Mouse (Mus musculus) testis, adult 2 months (tissue): ENCODE data around the gene Rps3. TPM values are rescaled to one million over a fixed set of nuclear protein-coding genes. Genes with fewer than 3 reads are reported as not detected.

Experiments used
- H3K27ac ChIP-seq: fragments of 200-500 bp; 2 replicates; pipeline ENCODE4 v1.5.1; 2012; ENCODE audit warnings: low read depth, low read length; ENCODE audit not compliant: control insufficient read depth, insufficient read depth
- H3K27me3 ChIP-seq: fragments of 200-500 bp; 2 replicates; pipeline ENCODE4 v1.6.1; 2012; ENCODE audit warnings: mild to moderate bottlenecking, low read length, moderate library complexity; ENCODE audit not compliant: control insufficient read depth, insufficient read depth
- H3K36me3 ChIP-seq: fragments of 200-500 bp; 2 replicates; pipeline ENCODE4 v1.6.1; 2012; ENCODE audit warnings: mild to moderate bottlenecking, low read length; ENCODE audit not compliant: control insufficient read depth, insufficient read depth
- H3K4me1 ChIP-seq: fragments of 200-500 bp; 2 replicates; pipeline ENCODE4 v1.6.1; 2012; ENCODE audit warnings: low read length; ENCODE audit not compliant: control insufficient read depth, insufficient read depth
- H3K4me3 ChIP-seq: fragments of 200-500 bp; 2 replicates; pipeline ENCODE4 v1.5.1; 2012; ENCODE audit warnings: low read depth, mild to moderate bottlenecking, low read length, moderate library complexity, mixed read lengths; ENCODE audit not compliant: control insufficient read depth
- CTCF ChIP-seq: fragments of 200-500 bp; IDR thresholded peaks from 2 replicates; pipeline ENCODE4 v1.5.1; 2012; ENCODE audit warnings: low read depth, mild to moderate bottlenecking, inconsistent platforms, low read length, moderate library complexity; ENCODE audit not compliant: control insufficient read depth, insufficient read depth, insufficient replicate concordance
- POLR2A ChIP-seq: fragments of 200-500 bp; IDR thresholded peaks from 2 replicates; pipeline ENCODE4 v1.6.1; 2012; ENCODE audit warnings: low read depth, mild to moderate bottlenecking, inconsistent platforms, low read length, moderate library complexity; ENCODE audit not compliant: control insufficient read depth
- polyA plus RNA-seq: library from polyadenylated mRNA; depleted of rRNA; stranded (reverse); fragments of >200 nt; gene quantifications from 2 replicates; pipeline ENCODE4 v1.2.3, GENCODE M21; 2012; rRNA removed

Rps3 gene
- polyA plus RNA-seq, 1 experiment = 70.0 TPM

- no peaks in the 10 kb centered on the region for H3K27me3 ChIP-seq
- H3K27ac ChIP-seq = no peak overlapping the region
- H3K4me1 ChIP-seq = no peaks in the 10 kb centered on the region
- TF ChIP-seq POLR2A = no peak
- no peak for TF ChIP-seq CTCF
- no peaks in the 10 kb centered on the region for H3K36me3 ChIP-seq
- no peak overlapping the region for H3K4me3 ChIP-seq
Observed at GRCm38 (mm10) chr7:99429786-99430185, 53.8 kb downstream of the Rps3 start.

- Histone ChIP-seq H3K36me3 (no peaks in the 10 kb centered on the region), H3K4me1 (no peaks in the 10 kb centered on the region), H3K27me3 (no peaks in the 10 kb centered on the region), H3K4me3 (no peak overlapping the region), H3K27ac (no peak overlapping the region)
- no peak for TF ChIP-seq CTCF
- TF ChIP-seq POLR2A = no peak
Observed at GRCm38 (mm10) chr7:99428836-99429235, 54.7 kb downstream of the Rps3 start.

GRCm38 (mm10) chr7:99427987-99428386 is 55.6 kb downstream of the Rps3 start:
- H3K36me3 ChIP-seq = no peaks in the 10 kb centered on the region
- H3K27me3 ChIP-seq = no peaks in the 10 kb centered on the region
- no peak overlapping the region for H3K4me3 ChIP-seq
- H3K4me1 ChIP-seq = no peaks in the 10 kb centered on the region
- TF ChIP-seq POLR2A = no peak
- TF ChIP-seq CTCF = no peak
- no peak overlapping the region for H3K27ac ChIP-seq

Other genes starting within 250 kb of the Rps3 start
- 0.11 TPM in 1 of 2 replicates, not detected in the other for gene Mogat2, start 245.1 kb downstream of the Rps3 start, polyA plus RNA-seq
- 5.1 and 5.5 TPM in 2 replicates for gene Map6, start 216.3 kb downstream of the Rps3 start, polyA plus RNA-seq
- 17.8 and 18.8 TPM in 2 replicates for gene Serpinh1, start 130.5 kb downstream of the Rps3 start, polyA plus RNA-seq
- 9.9 and 11.1 TPM in 2 replicates for gene Gdpd5, start 102.3 kb downstream of the Rps3 start, polyA plus RNA-seq
- gene Klhl35, start 17.7 kb downstream of the Rps3 start, polyA plus RNA-seq = 11.7 and 13.7 TPM in 2 replicates
- gene Arrb1, start 51.7 kb upstream of the Rps3 start, polyA plus RNA-seq = 14.9 and 19.4 TPM in 2 replicates
- gene Tpbgl, start 143.4 kb upstream of the Rps3 start, polyA plus RNA-seq = 10.3 and 14.6 TPM in 2 replicates
- 2.0 and 2.5 TPM in 2 replicates for gene Slco2b1, start 227.6 kb upstream of the Rps3 start, polyA plus RNA-seq
- gene Olfr520, start 246.5 kb upstream of the Rps3 start, polyA plus RNA-seq = 0.22 TPM in 1 of 2 replicates, not detected in the other